Comparison of ENCODE assay signal across 10 mouse cellular contexts in the genomic region with DNA sequence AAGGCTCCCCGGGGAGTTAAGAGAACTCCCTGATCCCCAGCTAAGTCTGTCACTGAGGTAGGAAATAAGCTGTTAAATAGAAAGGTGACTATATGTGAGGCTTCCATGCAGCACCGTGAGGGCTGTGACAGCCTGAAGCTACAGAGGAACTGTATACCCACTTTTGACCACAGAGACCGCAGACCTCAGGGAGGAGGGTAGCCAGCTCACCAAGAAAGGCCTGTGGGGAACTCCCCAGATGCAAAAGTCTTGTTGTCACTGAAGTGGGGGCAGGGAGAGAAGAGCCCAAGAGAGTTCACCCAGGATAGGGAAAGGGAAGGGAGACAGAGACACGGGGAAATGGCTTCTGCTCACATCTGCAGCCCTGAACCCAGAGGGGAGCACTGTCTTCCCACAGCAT. TPM values are rescaled to one million over a fixed set of nuclear protein-coding genes. Genes with fewer than 3 reads are reported as not detected.
DNase-seq lines count a peak whose midpoint lies in the region; TF ChIP-seq lines count a peak whose summit lies in the region.
"Had no signal": no experiment of that assay in that cellular context is flagged by ENCODE, and none has a peak within 500 bp of the region (broad histone marks: within the 10 kb centered on the region; RNA-seq: fewer than 3 reads in every experiment).

No protein-coding gene starts in this region.

- TF ChIP-seq CTCF in left cerebral cortex, adult 2 months (IDR thresholded peaks at IDR 0.05) = no peak

- no peak overlapping the region for H3K27ac ChIP-seq in left cerebral cortex, adult 2 months
- H3K27ac ChIP-seq: limb, embryonic 10.5 days had no signal

- intact Hi-C loops in heart, postnatal 14 days (cut with DNase I) = loop anchor here (10.0 kb wide), 1 partner anchor 312 kb away; no protein-coding TSS in a partner anchor
- intact Hi-C loops in left cerebral cortex, adult 2 months (cut with DNase I) = loop anchor here (10.0 kb wide), 1 partner anchor 312 kb away; no protein-coding TSS in a partner anchor

- no peak overlapping the region for H3K4me3 ChIP-seq in left cerebral cortex, adult 2 months
- H3K4me3 ChIP-seq: erythroblast, embryonic 14.5 days; limb, embryonic 10.5 days had no signal

- DNase-seq in 3134 (ENCODE audit: extremely low read depth, insufficient read length, low spot score) (peak; percentile 58), A20 (ENCODE audit: low read depth, low spot score) (peak; percentile 72)
- DNase-seq in induced T-regulatory cell, adult 2 months (ENCODE audit: low read depth) = peak; percentile 87
- DNase-seq in spleen, postnatal 10 days (ENCODE audit: low spot score in 2 of 2) = peak; percentile 24 to 71
- no peak for DNase-seq in urinary bladder, adult 18-20 months (ENCODE audit: low spot score in 2 of 2)
- no peak for DNase-seq in heart, postnatal 14 days
- no peak for DNase-seq in left cerebral cortex, adult 2 months (ENCODE audit: extremely low spot score in 1 of 2, low spot score in 2 of 2)
- DNase-seq: cerebellum, postnatal 25 days had no signal

RNA-seq across cellular contexts. Expression of gene Slc6a4, which starts 5.5 kb away (rescaled TPM):
- total RNA-seq in heart, postnatal 14 days (2021) = 1 to 10 TPM; 1.2 to 1.4 TPM
- under 1 TPM in 1 of 2 experiments, not detected in 1; 0.41 TPM for total RNA-seq in left cerebral cortex, adult 2 months (2021)

Comparison
In these comparisons a context has a peak if more than half of its experiments do, and no peak if none do; other contexts are left out.
1. DNase-seq: peak in 3134 (single experiment), A20 (single experiment), induced T-regulatory cell, adult 2 months (single experiment) and spleen, postnatal 10 days (2 of 2); none in urinary bladder, adult 18-20 months (0 of 2), heart, postnatal 14 days (0 of 2) and left cerebral cortex, adult 2 months (0 of 2).